Mouse (Mus musculus) embryonic facial prominence, embryonic 15.5 days (tissue): ENCODE measurements around the gene Mlf2. TPM values are rescaled to one million over a fixed set of nuclear protein-coding genes. Genes with fewer than 3 reads are reported as not detected.

ENCODE experiments used
- ATAC-seq: fragments of 200-750 bp; cut with Nextera tagmentation; 2 replicates; pipeline ENCODE4 v1.8.0; 2017; ENCODE audit warnings: low read depth, moderate TSS enrichment; ENCODE audit not compliant: insufficient number of reproducible peaks, low FRiP score, low TSS enrichment
- H3K27ac ChIP-seq: fragments of 300-500 bp; sonication (generic); replicated peaks from 2 replicates; pipeline ENCODE4 v1.5.1; 2015; ENCODE audit warnings: mild to moderate bottlenecking, inconsistent platforms
- H3K27me3 ChIP-seq: fragments of 300-500 bp; sonication (generic); 2 replicates; pipeline ENCODE4 v1.6.1; 2015; ENCODE audit warnings: inconsistent platforms
- H3K36me3 ChIP-seq: fragments of 300-500 bp; sonication (generic); 2 replicates; pipeline ENCODE4 v1.6.1; 2015; ENCODE audit warnings: mild to moderate bottlenecking, inconsistent platforms
- H3K4me1 ChIP-seq: fragments of 300-500 bp; sonication (generic); 2 replicates; pipeline ENCODE4 v1.6.1; 2015; ENCODE audit warnings: inconsistent platforms
- H3K4me2 ChIP-seq: fragments of 300-500 bp; sonication (generic); replicated peaks from 2 replicates; pipeline ENCODE4 v1.6.1; 2015; ENCODE audit warnings: mild to moderate bottlenecking, inconsistent platforms
- H3K4me3 ChIP-seq: fragments of 300-500 bp; sonication (generic); replicated peaks from 2 replicates; pipeline ENCODE4 v1.5.1; 2015; ENCODE audit warnings: mild to moderate bottlenecking, inconsistent platforms
- H3K9ac ChIP-seq: fragments of 300-500 bp; sonication (generic); 2 replicates; pipeline ENCODE4 v1.6.1; 2015; ENCODE audit warnings: inconsistent platforms
- H3K9me3 ChIP-seq: fragments of 300-500 bp; sonication (generic); replicated peaks from 2 replicates; pipeline ENCODE4 v1.6.1; 2016; ENCODE audit warnings: inconsistent platforms
- WGBS: fragments of 180-500 bp; shearing (Covaris S2); methylation state at CpG from one replicate; pipeline ENCODE4 v1.1.7; 2015; 5-methylcytosine and 5-hydroxymethylcytosine counted together
- polyA plus RNA-seq: library from polyadenylated mRNA; unstranded; fragments of >200 nt; fragmentation: Nextera tagmentation; extraction: Ambion mirVana; gene quantifications from 2 replicates; pipeline ENCODE4 v1.2.1, GENCODE M21; 2015

The Mlf2 gene
- polyA plus RNA-seq, 1 experiment from 2014 or later: 373 TPM

- H3K27me3 ChIP-seq: no peaks in the 10 kb centered on the region
- H3K9ac ChIP-seq: no peak overlapping the region
- H3K4me3 ChIP-seq: no peak overlapping the region
- 90% methylated on average over 1 of the region's 1 CpGs for WGBS
- H3K4me1 ChIP-seq: no peaks in the 10 kb centered on the region
- peaks cover 27% of the 10 kb centered on the region for H3K36me3 ChIP-seq
- ATAC-seq: no peak
- H3K9me3 ChIP-seq: no peaks in the 10 kb centered on the region
- H3K27ac ChIP-seq: no peak overlapping the region
- H3K4me2 ChIP-seq: no peak overlapping the region
Observed at GRCm38 (mm10) chr6:124941679-124942078, 10.5 kb downstream of the Mlf2 start.

- Histone ChIP-seq H3K9ac (no peak overlapping the region), H3K4me2 (no peak overlapping the region), H3K36me3 (peaks cover 9% of the 10 kb centered on the region), H3K4me1 (no peaks in the 10 kb centered on the region), H3K27ac (no peak overlapping the region), H3K27me3 (no peaks in the 10 kb centered on the region), H3K9me3 (no peaks in the 10 kb centered on the region), H3K4me3 (no peak overlapping the region)
- no peak for ATAC-seq
- WGBS: 82% methylated on average over 3 of the region's 3 CpGs
Observed at GRCm38 (mm10) chr6:124943526-124943925, 12.3 kb downstream of the Mlf2 start.

- H3K4me1 ChIP-seq: no peaks in the 10 kb centered on the region
- H3K27me3 ChIP-seq: no peaks in the 10 kb centered on the region
- H3K9me3 ChIP-seq: no peaks in the 10 kb centered on the region
- H3K4me3 ChIP-seq: no peak overlapping the region
- WGBS: 85% methylated on average over 2 of the region's 2 CpGs
- H3K36me3 ChIP-seq: peaks cover 34% of the 10 kb centered on the region
- H3K9ac ChIP-seq: no peak overlapping the region
- H3K27ac ChIP-seq: no peak overlapping the region
- no peak for ATAC-seq
- H3K4me2 ChIP-seq: no peak overlapping the region
Observed at GRCm38 (mm10) chr6:124953991-124954715, 23.0 kb downstream of the Mlf2 start.

- Histone ChIP-seq H3K4me1 (no peaks in the 10 kb centered on the region), H3K27me3 (no peaks in the 10 kb centered on the region), H3K36me3 (peaks cover 45% of the 10 kb centered on the region), H3K9ac (no peak overlapping the region), H3K4me2 (no peak overlapping the region), H3K4me3 (no peak overlapping the region), H3K27ac (no peak overlapping the region), H3K9me3 (no peaks in the 10 kb centered on the region)
- 80% methylated on average over 4 of the region's 4 CpGs for WGBS
- ATAC-seq: no peak
Observed at GRCm38 (mm10) chr6:124955212-124955611, 24.0 kb downstream of the Mlf2 start.

- Histone ChIP-seq H3K9ac (no peak overlapping the region), H3K27me3 (no peaks in the 10 kb centered on the region), H3K4me2 (no peak overlapping the region), H3K9me3 (no peaks in the 10 kb centered on the region), H3K27ac (no peak overlapping the region), H3K4me3 (no peak overlapping the region), H3K4me1 (no peaks in the 10 kb centered on the region), H3K36me3 (peaks cover 67% of the 10 kb centered on the region)
- no peak for ATAC-seq
- 93% methylated on average over 3 of the region's 3 CpGs for WGBS
Observed at GRCm38 (mm10) chr6:124958127-124958526, 26.9 kb downstream of the Mlf2 start.

GRCm38 (mm10) chr6:124959960-124960359 lies 28.8 kb downstream of the Mlf2 start:
- 91% methylated on average over 13 of the region's 13 CpGs for WGBS
- no peak overlapping the region for H3K4me2 ChIP-seq

GRCm38 (mm10) chr6:124961021-124961420 lies 29.8 kb downstream of the Mlf2 start:
- Histone ChIP-seq H3K4me3 (no peak overlapping the region), H3K27me3 (no peaks in the 10 kb centered on the region), H3K4me1 (peaks cover 10% of the 10 kb centered on the region), H3K36me3 (peaks cover 58% of the 10 kb centered on the region), H3K9ac (no peak overlapping the region), H3K27ac (no peak overlapping the region), H3K4me2 (no peak overlapping the region), H3K9me3 (no peaks in the 10 kb centered on the region)
- 93% methylated on average over 12 of the region's 12 CpGs for WGBS
- ATAC-seq: no peak

More at GRCm38 (mm10) chr6:124959960-124960359, 28.8 kb downstream of the Mlf2 start:
- ATAC-seq: no peak
- Histone ChIP-seq H3K27ac (no peak overlapping the region), H3K4me3 (no peak overlapping the region), H3K9me3 (no peaks in the 10 kb centered on the region), H3K27me3 (no peaks in the 10 kb centered on the region), H3K4me1 (peaks cover 9% of the 10 kb centered on the region), H3K9ac (no peak overlapping the region), H3K36me3 (peaks cover 67% of the 10 kb centered on the region)

- Histone ChIP-seq H3K27me3 (no peaks in the 10 kb centered on the region), H3K9me3 (no peaks in the 10 kb centered on the region), H3K9ac (peak overlapping the region; percentile 90), H3K4me2 (peak overlapping the region; percentile 88), H3K36me3 (peaks cover 28% of the 10 kb centered on the region), H3K27ac (peak overlapping the region; percentile 94), H3K4me3 (peak overlapping the region; percentile 84), H3K4me1 (peaks cover 10% of the 10 kb centered on the region)
- 27% methylated on average over 16 of the region's 16 CpGs for WGBS
- no peak for ATAC-seq
Observed at GRCm38 (mm10) chr6:124964638-124965037, 33.5 kb downstream of the Mlf2 start.

GRCm38 (mm10) chr6:124965088-124965719 lies 34.0 kb downstream of the Mlf2 start, which contains the start of gene Cops7a:
Gene Cops7a, minus strand, starts transcription at chr6:124965538.
- Histone ChIP-seq H3K27me3 (no peaks in the 10 kb centered on the region), H3K4me2 (peak within 1 kb of the TSS; percentile 88), H3K36me3 (peaks cover 23% of the 10 kb centered on the region), H3K4me3 (peak within 1 kb of the TSS; percentile 84), H3K9ac (peak within 1 kb of the TSS; percentile 90), H3K27ac (peak within 1 kb of the TSS; percentile 94), H3K9me3 (no peaks in the 10 kb centered on the region), H3K4me1 (peaks cover 10% of the 10 kb centered on the region)
- peak; percentile 94 for ATAC-seq
- under 1% methylated on average over 68 of the region's 68 CpGs for WGBS

GRCm38 (mm10) chr6:124965747-124966146 lies 34.6 kb downstream of the Mlf2 start:
- Histone ChIP-seq H3K4me3 (peak overlapping the region; percentile 84), H3K9ac (peak overlapping the region; percentile 90), H3K27ac (peak overlapping the region; percentile 94), H3K36me3 (peaks cover 17% of the 10 kb centered on the region), H3K9me3 (no peaks in the 10 kb centered on the region), H3K4me1 (peaks cover 10% of the 10 kb centered on the region), H3K4me2 (peak overlapping the region; percentile 88), H3K27me3 (no peaks in the 10 kb centered on the region)
- no peak for ATAC-seq
- 12% methylated on average over 15 of the region's 15 CpGs for WGBS

- Histone ChIP-seq H3K9me3 (no peaks in the 10 kb centered on the region), H3K27me3 (no peaks in the 10 kb centered on the region), H3K36me3 (peaks cover 11% of the 10 kb centered on the region; the same call in 1 of the 2 replicates), H3K9ac (0 out of 2 replicates have a peak overlapping the region, but pooled peaks have one; percentile 90), H3K4me2 (peak overlapping the region; percentile 88), H3K27ac (no peak overlapping the region), H3K4me1 (peaks cover 10% of the 10 kb centered on the region), H3K4me3 (peak overlapping the region; percentile 84)
- WGBS: 97% methylated on average over 7 of the region's 7 CpGs
- ATAC-seq: no peak
Observed at GRCm38 (mm10) chr6:124966466-124967118, 35.4 kb downstream of the Mlf2 start.
